Mouse (Mus musculus) myocyte (in vitro differentiated cells): ENCODE measurements around the gene Pnliprp1. TPM values are rescaled to one million over a fixed set of nuclear protein-coding genes. Genes with fewer than 3 reads are reported as not detected.

Source experiments
- H3K27me3 ChIP-seq: one replicate; pipeline ENCODE4 v1.6.1; 2011; ENCODE audit not compliant: control insufficient read depth, insufficient read depth, insufficient read length
- H3K36me3 ChIP-seq: one replicate; pipeline ENCODE4 v1.6.1; 2011; ENCODE audit not compliant: control insufficient read depth, insufficient read depth
- H3K4me2 ChIP-seq: one replicate; pipeline ENCODE4 v1.6.1; 2011; ENCODE audit warnings: low read depth, control low read depth
- H3K4me3 ChIP-seq: one replicate; pipeline ENCODE4 v1.5.1; 2011; ENCODE audit warnings: mild to moderate bottlenecking, control low read depth, moderate library complexity
- H3K79me2 ChIP-seq: one replicate; pipeline ENCODE4 v1.6.1; 2011; ENCODE audit not compliant: control insufficient read depth, insufficient read depth
- H3ac ChIP-seq: one replicate; pipeline ENCODE4 v1.6.1; 2011; ENCODE audit not compliant: control insufficient read depth, insufficient read length
- CEBPB ChIP-seq: IDR thresholded peaks from 2 replicates; pipeline ENCODE4 v1.6.1; 2011; ENCODE audit warnings: mild to moderate bottlenecking, moderate library complexity; ENCODE audit not compliant: poor library complexity, insufficient read depth, severe bottlenecking
- E2F4 ChIP-seq: IDR thresholded peaks from one replicate; pipeline ENCODE4 v1.6.1; 2011; ENCODE audit warnings: mild to moderate bottlenecking, control low read depth, moderate library complexity; ENCODE audit not compliant: insufficient read depth
- MAX ChIP-seq: IDR thresholded peaks from one replicate; pipeline ENCODE4 v1.6.1; 2011; ENCODE audit warnings: low read depth, mild to moderate bottlenecking, control low read depth
- MYOD1 ChIP-seq, 3 experiments: IDR thresholded peaks; one replicate each; pipeline ENCODE4 v1.6.1; 2011; ENCODE audit warnings: control low read depth in 2 of 3, low read depth in 2 of 3, mild to moderate bottlenecking in 2 of 3, moderate library complexity in 1 of 3; ENCODE audit not compliant: insufficient read length in 2 of 3, control insufficient read depth in 1 of 3
- MYOG ChIP-seq, 3 experiments: IDR thresholded peaks; one replicate each; pipeline ENCODE4 v1.6.1; 2011; ENCODE audit warnings: control low read depth in 2 of 3, low read depth in 2 of 3, mild to moderate bottlenecking in 2 of 3; ENCODE audit not compliant: insufficient read length in 2 of 3, control insufficient read depth in 1 of 3, insufficient read depth in 1 of 3
- POLR2A ChIP-seq: IDR thresholded peaks from one replicate; pipeline ENCODE4 v1.6.1; 2011; ENCODE audit warnings: low read depth, mild to moderate bottlenecking, control low read depth, moderate library complexity; ENCODE audit not compliant: insufficient read length
- POLR2AphosphoS2 ChIP-seq: IDR thresholded peaks from one replicate; pipeline ENCODE4 v1.6.1; 2011; ENCODE audit warnings: low read depth, control low read depth; ENCODE audit not compliant: insufficient read length
- REST ChIP-seq: IDR thresholded peaks from one replicate; pipeline ENCODE4 v1.6.1; 2011; ENCODE audit warnings: mild to moderate bottlenecking, control low read depth, moderate library complexity; ENCODE audit not compliant: insufficient read depth, insufficient read length
- SRF ChIP-seq: IDR thresholded peaks from one replicate; pipeline ENCODE4 v1.6.1; 2011; ENCODE audit warnings: low read depth; ENCODE audit not compliant: control insufficient read depth, insufficient read length
- TCF12 ChIP-seq: IDR thresholded peaks from one replicate; pipeline ENCODE4 v1.6.1; 2011; ENCODE audit warnings: mild to moderate bottlenecking, control low read depth; ENCODE audit not compliant: poor library complexity, insufficient read depth, severe bottlenecking
- TCF3 ChIP-seq: IDR thresholded peaks from one replicate; pipeline ENCODE4 v1.6.1; 2011; ENCODE audit warnings: low read depth, control low read depth; ENCODE audit not compliant: insufficient read length
- USF1 ChIP-seq: IDR thresholded peaks from one replicate; pipeline ENCODE4 v1.6.1; 2011; ENCODE audit warnings: low read depth, mild to moderate bottlenecking, control low read depth, moderate library complexity
- polyA plus RNA-seq: library from polyadenylated mRNA; unstranded; fragments of >200 nt; fragmentation: generic; extraction: Trizol; gene quantifications from one replicate; pipeline ENCODE4 v1.2.1, GENCODE M21; 2012; ENCODE audit warnings: missing spikeins

Pnliprp1 gene
- polyA plus RNA-seq, 1 experiment, result not detected

GRCm38 (mm10) chr19:58704556-58704955, 24.1 kb upstream of the Pnliprp1 start:
- Histone ChIP-seq H3K27me3 (no peaks in the 10 kb centered on the region), H3K4me3 (no peak overlapping the region), H3K79me2 (no peaks in the 10 kb centered on the region), H3ac (no peak overlapping the region), H3K4me2 (peak overlapping the region; percentile 1), H3K36me3 (no peaks in the 10 kb centered on the region)
- no peak for TF ChIP-seq REST
- no peak for TF ChIP-seq SRF
- TF ChIP-seq MYOD1 (IDR thresholded peaks at IDR 0.05; ENCODE audit: control insufficient read depth in 1 of 3, insufficient read length in 2 of 3, low read depth in 2 of 3), result no peak
- TF ChIP-seq CEBPB, result no peak
- TF ChIP-seq USF1, result no peak
- TF ChIP-seq MYOG (IDR thresholded peaks at IDR 0.05; ENCODE audit: control insufficient read depth in 1 of 3, insufficient read depth in 1 of 3, insufficient read length in 2 of 3, low read depth in 2 of 3), result no peak
- no peak for TF ChIP-seq TCF3
- TF ChIP-seq E2F4, result no peak
- no peak for TF ChIP-seq MAX

GRCm38 (mm10) chr19:58708611-58709010, 20.1 kb upstream of the Pnliprp1 start:
- no peak overlapping the region for H3ac ChIP-seq
- no peaks in the 10 kb centered on the region for H3K36me3 ChIP-seq
- TF ChIP-seq MYOD1 (IDR thresholded peaks at IDR 0.05; ENCODE audit: control insufficient read depth in 1 of 3, insufficient read length in 2 of 3, low read depth in 2 of 3), result no peak
- no peak for TF ChIP-seq TCF3
- TF ChIP-seq CEBPB, result no peak
- no peak for TF ChIP-seq SRF
- no peak for TF ChIP-seq POLR2AphosphoS2
- TF ChIP-seq MYOG (IDR thresholded peaks at IDR 0.05; ENCODE audit: control insufficient read depth in 1 of 3, insufficient read depth in 1 of 3, insufficient read length in 2 of 3, low read depth in 2 of 3), result no peak
- no peak for TF ChIP-seq E2F4
- no peak for TF ChIP-seq REST
- TF ChIP-seq TCF12, result no peak
- no peak for TF ChIP-seq USF1
- no peak for TF ChIP-seq POLR2A
- no peak for TF ChIP-seq MAX
- no peak overlapping the region for H3K4me2 ChIP-seq
- H3K4me3 ChIP-seq, result no peak overlapping the region
- H3K79me2 ChIP-seq, result no peaks in the 10 kb centered on the region
- H3K27me3 ChIP-seq, result no peaks in the 10 kb centered on the region

GRCm38 (mm10) chr19:58717925-58718324, 10.8 kb upstream of the Pnliprp1 start:
- H3K36me3 ChIP-seq, result no peaks in the 10 kb centered on the region
- no peak overlapping the region for H3K4me2 ChIP-seq
- no peak overlapping the region for H3K4me3 ChIP-seq
- H3K27me3 ChIP-seq, result no peaks in the 10 kb centered on the region
- H3ac ChIP-seq, result no peak overlapping the region
- no peak for TF ChIP-seq E2F4
- no peak for TF ChIP-seq SRF
- TF ChIP-seq TCF3, result no peak
- TF ChIP-seq USF1, result no peak
- no peak for TF ChIP-seq MYOG (IDR thresholded peaks at IDR 0.05; ENCODE audit: control insufficient read depth in 1 of 3, insufficient read depth in 1 of 3, insufficient read length in 2 of 3, low read depth in 2 of 3)
- no peak for TF ChIP-seq MAX
- no peak for TF ChIP-seq POLR2AphosphoS2
- no peak for TF ChIP-seq POLR2A
- TF ChIP-seq MYOD1 (IDR thresholded peaks at IDR 0.05; ENCODE audit: control insufficient read depth in 1 of 3, insufficient read length in 2 of 3, low read depth in 2 of 3), result no peak
- TF ChIP-seq TCF12, result no peak
- no peak for TF ChIP-seq REST
- TF ChIP-seq CEBPB, result no peak
- no peaks in the 10 kb centered on the region for H3K79me2 ChIP-seq

- no peaks in the 10 kb centered on the region for H3K36me3 ChIP-seq
- no peak overlapping the region for H3K4me3 ChIP-seq
- no peaks in the 10 kb centered on the region for H3K27me3 ChIP-seq
- H3ac ChIP-seq, result no peak overlapping the region
- H3K4me2 ChIP-seq, result no peak overlapping the region
- TF ChIP-seq TCF12, result no peak
- TF ChIP-seq POLR2A, result no peak
- no peak for TF ChIP-seq POLR2AphosphoS2
- TF ChIP-seq REST, result no peak
- no peaks in the 10 kb centered on the region for H3K79me2 ChIP-seq
These were observed 8.2 kb upstream of the Pnliprp1 start for GRCm38 (mm10) chr19:58720439-58720838.

- Histone ChIP-seq H3K36me3 (no peaks in the 10 kb centered on the region), H3K4me3 (no peak overlapping the region), H3ac (no peak overlapping the region), H3K79me2 (no peaks in the 10 kb centered on the region), H3K27me3 (no peaks in the 10 kb centered on the region), H3K4me2 (no peak overlapping the region)
- no peak for TF ChIP-seq REST
- TF ChIP-seq MYOG (IDR thresholded peaks at IDR 0.05; ENCODE audit: control insufficient read depth in 1 of 3, insufficient read depth in 1 of 3, insufficient read length in 2 of 3, low read depth in 2 of 3), result no peak
- TF ChIP-seq USF1, result no peak
- TF ChIP-seq SRF, result no peak
- TF ChIP-seq MYOD1 (IDR thresholded peaks at IDR 0.05; ENCODE audit: control insufficient read depth in 1 of 3, insufficient read length in 2 of 3, low read depth in 2 of 3), result no peak
- TF ChIP-seq POLR2A, result no peak
- TF ChIP-seq CEBPB, result no peak
- no peak for TF ChIP-seq TCF12
- TF ChIP-seq E2F4, result no peak
- no peak for TF ChIP-seq TCF3
- no peak for TF ChIP-seq POLR2AphosphoS2
- TF ChIP-seq MAX, result no peak
These were observed 2.1 kb upstream of the Pnliprp1 start for GRCm38 (mm10) chr19:58726551-58726950.
